Mouse (Mus musculus) layer of hippocampus, adult 8-10 months (tissue): Measurements from ENCODE around the gene Gpr31b. TPM values are rescaled to one million over a fixed set of nuclear protein-coding genes. Genes with fewer than 3 reads are reported as not detected.
A peak's percentile ranks its signal among the peaks of the same experiment; 100 is the strongest.
"Not testable (repeated sequence)": the region's sequence is repeated elsewhere in the genome, so short reads cannot be mapped to it uniquely, and the experiment has no call there.

Source experiments
- DNase-seq, 2 experiments: peaks; one replicate each; pipeline ENCODE4 v3.0.0; 2022; ENCODE audit warnings: low spot score in 2 of 2
- total RNA-seq, 4 experiments: library from RNA; stranded (reverse); gene quantifications; 2 replicates each; pipeline ENCODE4 v1.2.4; 2022

Gpr31b gene
- not detected for total RNA-seq

DNA sequence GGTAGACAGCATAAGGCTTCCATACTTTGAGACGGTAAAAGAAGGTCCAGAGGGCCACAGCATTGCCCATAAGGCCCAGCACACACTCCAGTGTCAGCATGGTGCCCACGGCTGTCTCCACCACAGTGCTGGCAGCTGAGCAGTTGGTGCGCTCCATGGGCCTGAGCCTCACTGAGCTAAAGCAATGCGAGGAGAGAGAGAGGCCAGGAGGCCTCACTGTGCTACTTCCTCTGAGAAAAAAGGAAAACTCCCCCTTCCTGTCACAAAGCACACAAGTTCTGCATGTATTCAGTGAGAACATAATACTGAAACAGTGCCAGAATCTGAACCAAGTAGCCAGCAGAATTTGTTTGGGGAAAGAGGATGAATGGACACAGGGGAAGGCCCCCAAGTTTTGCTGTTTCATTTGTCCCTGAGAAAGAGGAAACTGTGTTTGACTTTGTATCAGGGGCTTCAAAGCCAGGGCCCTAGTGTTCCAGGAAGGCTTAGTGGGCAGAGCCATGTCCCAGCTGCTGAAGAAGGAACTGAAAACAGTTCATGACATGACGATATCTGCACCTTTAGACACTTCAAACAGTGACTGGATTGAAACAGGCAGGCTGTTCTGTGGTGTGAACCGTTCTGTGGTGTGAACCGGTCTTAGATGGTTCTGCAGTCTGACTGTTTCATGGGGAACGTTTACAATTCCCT is at the start of gene Gpr31b:
Gene Gpr31b (minus strand): TSS at position 173 of the 690 bp plus-strand sequence.
- DNase-seq: not testable (repeated sequence)

DNA sequence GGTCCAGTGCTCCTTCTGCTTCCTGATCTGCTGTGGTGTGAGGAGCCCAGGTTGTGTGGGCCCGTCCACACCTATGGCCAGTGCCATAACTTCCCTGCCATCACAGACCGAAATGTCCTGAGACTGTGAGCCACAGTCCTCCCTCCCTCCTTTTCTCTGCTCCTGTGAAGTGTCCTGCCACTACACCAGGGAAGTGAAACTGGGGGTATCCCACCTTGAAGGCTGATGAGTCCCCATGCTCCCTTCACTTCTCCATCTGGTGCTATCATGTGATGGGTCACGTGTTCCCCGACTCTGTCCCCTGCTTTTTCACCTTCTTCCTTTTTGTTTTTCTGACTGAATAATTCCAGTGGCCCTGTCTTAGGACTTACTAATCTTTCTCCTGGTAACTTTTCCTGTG is 40.9 kb upstream of the Gpr31b start:
- DNase-seq: not testable (repeated sequence)

DNA sequence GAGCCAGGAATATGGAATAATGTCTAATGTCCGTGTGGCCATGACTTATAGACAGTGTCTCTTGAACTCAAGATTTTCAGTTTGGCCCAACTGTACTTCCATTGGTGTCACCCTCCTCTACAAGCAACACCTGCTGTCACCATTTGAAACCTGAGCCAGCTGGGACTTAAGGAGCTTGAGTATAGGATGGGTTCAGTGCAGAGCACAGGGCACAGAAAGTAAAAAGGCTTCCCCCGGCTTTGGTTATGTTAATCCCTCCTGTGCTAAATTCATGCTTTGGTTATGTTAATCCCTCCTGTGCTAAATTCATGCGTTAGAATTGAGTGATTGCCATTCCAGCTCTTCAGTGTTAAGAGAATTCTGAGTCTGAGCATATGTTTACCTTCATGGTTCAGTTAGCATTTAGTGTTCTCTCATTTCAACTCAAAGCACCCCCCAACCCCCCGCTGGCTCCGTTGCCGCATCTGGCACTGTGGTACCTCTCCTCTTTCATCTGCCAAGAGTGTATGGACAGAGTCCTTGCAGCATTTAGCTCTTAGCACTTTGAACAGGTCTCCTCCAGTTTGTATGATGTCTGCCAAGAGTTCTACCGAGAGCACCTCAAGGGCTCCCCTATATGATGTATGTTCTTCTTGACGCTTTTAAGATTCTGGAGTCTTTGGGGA is 40.1 kb upstream of the Gpr31b start:
- not testable (repeated sequence) for DNase-seq

DNA sequence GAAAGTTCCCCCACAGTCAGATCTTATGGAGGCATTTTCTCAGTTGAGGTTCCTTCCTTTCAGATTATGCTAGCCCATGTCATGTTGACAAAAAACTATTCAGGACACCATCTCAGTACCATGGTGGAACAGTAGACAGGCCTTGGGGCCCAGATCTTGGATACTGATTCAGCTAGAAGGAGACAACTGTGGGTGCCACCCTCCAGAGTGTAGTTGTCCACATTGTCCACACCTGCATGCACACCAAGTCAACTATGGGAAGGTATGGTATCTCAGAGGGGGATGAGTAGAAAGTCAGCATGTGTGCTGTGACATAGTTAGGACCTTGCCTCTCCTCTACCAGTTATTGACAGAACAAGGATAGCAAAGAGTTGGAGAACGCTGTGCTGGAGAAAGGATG is 39.4 kb upstream of the Gpr31b start:
- not testable (repeated sequence) for DNase-seq

DNA sequence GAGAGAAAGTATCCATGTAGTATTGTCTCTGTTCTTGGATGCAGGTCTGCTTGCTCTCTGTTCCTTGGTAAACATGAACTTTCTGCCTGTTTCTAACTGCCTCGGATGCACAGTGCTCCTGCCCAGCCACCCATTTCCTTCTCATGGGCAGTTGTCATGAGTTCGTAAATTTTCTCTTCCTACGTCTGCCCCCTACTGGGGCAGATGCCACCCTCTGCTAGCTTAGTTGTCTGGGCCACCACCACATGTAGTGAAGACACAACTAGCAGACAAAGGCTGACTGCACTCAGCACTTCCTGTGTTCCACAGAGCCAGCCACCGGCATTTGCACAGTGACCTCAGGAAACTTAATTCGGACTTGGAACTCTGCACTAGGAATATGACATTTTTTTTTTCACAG is 17.1 kb upstream of the Gpr31b start:
- not testable (repeated sequence) for DNase-seq

DNA sequence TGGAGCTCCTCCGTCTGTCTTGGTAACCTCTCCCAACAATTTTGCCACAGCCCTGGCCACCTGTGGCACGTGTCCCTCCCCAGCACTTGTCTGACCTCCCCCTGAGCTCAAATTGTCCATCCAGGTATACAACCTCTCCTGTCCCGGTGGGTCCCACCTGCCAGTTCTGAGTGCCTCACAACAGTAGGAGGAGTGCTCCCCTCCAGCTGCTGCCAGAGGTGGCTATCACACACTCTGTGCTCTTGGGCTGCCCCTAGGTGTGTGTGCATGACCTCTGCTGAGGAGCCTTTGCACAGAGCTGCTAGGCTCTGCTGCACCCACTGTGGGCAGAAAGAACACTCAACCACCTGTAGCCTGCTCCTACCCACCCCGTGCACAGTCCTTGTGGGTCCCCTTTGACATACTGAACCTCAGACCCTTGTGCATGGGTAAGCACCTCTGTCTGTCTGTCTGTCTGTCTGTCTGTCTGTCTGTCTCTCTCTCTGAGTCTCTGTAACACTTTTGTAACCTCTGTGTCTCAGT is 15.8 kb upstream of the Gpr31b start:
- not testable (repeated sequence) for DNase-seq

DNA sequence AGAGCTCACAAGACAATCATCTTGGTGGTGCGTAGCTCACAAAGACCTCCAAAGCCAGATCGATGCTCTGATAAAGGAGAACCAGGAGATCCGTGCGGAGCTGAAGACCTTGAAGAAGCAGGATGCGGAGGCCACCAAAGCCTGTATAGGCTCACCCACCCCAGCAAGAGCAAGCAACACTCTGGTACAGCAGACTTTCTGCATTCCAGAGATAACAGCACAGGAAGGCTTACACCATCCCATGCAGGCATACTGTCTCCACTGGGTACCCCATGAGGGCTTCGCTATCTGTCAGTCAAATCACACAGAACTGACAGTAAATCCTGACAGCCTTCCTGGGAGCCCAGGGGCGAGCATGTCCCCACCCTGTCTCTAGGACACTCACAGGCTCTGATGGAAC is 10.8 kb upstream of the Gpr31b start:
- not testable (repeated sequence) for DNase-seq

DNA sequence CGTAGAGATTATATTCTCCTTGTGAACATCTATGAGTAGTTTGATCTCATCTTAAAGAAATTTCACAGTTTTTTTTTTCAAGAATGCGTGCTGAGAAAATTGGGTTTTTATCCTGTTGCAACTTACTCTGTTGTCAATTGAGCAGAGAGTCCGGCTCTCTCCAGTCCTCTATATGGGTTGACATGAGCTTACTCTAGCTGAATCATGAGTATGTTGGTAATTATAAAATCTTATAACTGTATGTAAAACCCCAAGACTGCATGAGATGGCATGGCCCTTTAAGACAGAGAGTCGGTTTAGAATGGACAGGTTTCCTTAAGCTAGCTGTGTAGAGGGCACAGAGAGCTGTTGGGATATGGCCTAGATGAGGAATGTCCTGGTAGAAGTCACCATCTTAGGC is 8.7 kb upstream of the Gpr31b start, which contains the start of gene Tcp10b:
Gene Tcp10b (plus strand): TSS at position 301 of the 400 bp plus-strand sequence.
- DNase-seq: not testable (repeated sequence)

DNA sequence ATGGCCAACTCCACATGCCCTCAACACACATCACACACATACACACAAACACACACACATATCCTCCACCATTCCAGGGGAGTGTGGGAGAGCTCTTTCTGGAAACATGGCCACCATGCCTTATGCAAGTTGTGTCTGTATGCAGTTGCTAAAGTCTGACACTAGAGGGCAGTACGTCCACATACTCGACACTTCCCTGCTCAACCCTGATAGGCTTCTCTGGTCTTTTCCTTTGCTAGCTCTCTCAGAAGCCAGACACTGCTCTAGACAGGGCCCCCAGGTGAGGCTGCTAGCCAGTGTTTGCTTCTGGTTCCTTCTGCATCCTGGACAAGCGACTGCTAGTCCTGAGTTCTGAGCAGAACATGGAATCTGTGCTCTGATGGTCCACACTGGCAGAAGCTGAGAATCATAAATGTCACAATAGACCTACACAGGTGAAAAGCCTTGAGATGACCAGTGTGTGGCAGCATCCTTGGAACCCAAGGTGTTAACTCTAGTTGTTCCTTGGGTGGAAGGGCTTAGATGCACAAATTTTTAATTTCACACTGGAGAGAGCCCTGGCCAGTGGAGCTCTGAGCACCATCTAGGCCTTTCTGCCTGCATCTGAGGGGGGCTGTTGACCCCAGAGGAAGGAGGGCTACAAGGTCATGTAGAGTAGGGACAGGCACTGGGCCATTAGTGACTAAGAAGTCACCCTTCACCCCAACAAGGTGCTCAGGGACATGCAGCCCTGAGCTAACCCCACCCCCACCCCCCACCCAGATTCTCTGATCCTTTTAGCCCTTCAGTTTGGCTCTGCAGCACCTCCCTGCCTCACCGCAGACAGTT is 8.0 kb downstream of the Gpr31b start:
- DNase-seq: peak; percentile 62 to 64

DNA sequence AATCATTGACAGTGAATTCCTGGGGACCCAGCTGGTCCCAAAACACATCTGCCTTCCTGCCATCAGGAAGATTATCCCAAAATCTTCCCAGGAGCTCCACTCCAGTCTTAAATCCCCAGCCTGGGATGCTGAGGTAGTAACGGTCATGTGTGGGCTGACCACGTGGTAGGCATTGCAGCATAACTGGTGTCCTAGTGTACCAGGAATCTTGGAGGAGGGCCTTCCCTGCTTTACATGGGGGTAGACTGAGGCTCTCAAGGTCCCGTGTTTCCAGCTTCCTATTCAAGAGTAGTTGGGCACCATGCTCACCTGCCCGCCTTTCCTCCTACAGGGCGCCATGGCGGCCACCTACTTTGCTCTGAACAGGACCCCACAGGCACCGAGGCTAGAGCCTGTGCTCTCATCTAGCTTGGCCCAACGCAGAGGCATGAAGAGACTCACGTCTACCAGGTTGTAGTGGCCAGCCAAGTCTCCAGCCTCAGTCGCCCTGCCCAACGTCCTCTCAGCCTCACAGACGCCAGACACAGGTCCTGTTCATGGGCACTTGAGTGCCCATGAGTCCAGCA is 15.4 kb downstream of the Gpr31b start:
- DNase-seq: not testable (repeated sequence)

DNA sequence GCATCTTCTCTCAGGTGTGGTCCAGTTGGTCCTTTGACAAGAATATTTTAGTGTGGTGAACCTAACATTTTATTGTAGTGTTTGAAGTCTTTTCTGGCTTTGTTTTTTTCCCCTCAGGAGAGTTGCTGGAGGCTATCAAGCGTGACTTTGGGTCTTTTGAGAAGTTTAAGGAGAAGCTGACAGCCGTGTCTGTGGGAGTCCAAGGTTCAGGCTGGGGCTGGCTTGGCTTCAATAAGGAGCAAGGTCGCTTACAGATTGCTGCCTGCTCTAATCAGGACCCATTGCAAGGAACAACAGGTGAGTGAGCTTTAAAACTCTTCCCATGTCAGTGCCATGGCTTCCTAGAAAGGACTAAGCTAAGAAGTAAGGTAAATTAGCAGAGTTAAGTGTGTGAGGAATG is 38.8 kb downstream of the Gpr31b start:
- no peak for DNase-seq

DNA sequence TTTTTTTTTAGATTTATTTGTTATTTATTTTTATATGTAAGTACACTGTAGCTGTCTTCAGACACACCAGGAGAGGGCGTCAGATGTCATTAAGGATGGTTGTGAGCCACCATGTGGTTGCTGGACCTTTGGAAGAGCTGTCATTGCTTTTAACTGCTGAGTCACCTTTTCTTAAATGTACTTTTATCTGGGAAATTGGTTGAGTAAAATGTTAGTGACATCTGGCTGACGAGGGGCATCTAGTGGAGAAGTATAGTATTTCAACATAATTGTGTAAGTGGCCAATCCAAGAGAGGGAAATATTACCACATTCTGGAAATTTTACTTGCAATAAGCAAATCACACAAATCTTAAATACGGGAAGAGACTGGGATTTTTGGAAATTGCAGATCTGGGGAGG is 42.2 kb downstream of the Gpr31b start:
- DNase-seq: peak in 1 of 2 experiments; percentile 23

DNA sequence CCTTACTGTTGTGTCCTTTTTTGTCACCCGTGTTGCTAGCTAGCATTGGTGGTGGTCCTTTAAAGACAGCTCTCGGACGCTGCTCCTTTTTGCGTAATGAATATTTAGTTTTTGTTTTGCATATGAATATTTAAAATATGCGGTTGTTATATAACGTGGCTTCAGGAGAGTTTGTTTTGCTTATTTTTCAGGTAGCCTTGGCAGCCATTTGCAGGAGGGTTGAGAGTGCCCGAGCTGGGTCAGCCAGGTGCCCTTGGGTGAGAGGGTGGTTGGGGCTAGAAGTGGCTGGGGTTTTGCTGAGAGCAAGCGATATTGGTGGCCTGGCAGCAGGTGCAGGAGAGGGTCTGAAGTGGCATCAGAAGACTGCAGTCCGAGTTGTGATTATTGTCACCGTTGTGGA is 43.6 kb downstream of the Gpr31b start:
- peak in 1 of 2 experiments; percentile 18 for DNase-seq

DNA sequence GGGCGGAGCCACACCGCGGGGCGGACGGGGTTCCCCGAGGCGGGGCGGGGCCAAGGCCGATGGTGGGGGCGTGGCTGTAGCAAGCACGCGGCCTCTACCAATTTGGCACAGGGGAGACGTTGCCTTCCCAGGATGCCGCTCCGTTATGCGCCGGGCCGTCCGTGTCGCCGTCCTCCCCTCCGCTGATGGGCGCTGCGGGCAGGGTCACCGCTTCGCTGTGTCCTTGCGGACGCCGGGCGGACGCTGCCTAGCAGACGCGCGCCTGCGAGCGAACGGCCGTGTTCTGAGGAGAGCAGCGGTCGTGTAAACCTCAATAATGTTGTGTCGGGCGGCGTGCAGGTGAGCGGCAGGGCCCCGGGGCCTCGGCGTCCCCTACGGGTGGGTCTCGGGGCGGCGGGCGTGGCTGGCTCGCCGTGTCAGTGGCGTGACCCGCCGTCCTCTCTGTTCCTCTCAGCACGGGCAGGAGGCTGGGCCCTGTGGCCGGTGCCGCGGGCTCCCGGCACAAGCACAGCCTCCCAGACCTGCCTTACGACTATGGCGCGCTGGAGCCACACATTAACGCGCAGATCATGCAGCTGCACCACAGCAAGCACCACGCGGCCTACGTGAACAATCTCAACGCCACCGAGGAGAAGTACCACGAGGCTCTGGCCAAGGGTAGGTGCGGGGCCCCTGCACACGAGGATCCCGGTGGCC is 44.2 kb downstream of the Gpr31b start:
- DNase-seq: peak; percentile 96 to 97

DNA sequence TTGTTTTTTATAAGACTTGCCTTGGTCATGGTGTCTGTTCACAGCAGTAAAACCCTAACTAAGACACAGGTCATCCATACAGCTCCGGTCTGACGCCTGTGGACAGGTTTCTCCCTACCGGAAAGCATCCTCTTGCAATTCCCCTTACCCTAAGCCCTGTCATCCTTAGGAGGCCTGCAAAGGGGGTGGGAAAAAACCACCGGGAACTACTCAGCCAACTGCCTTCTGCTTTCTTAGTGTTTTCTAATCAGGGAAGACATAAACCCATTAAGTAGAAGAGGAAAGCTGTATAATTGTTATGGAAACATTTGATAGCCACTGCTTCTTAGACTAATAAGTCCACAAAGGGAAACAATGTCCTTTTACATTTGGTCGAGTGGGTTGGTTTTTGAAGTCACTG is 45.1 kb downstream of the Gpr31b start:
- DNase-seq: no peak

DNA sequence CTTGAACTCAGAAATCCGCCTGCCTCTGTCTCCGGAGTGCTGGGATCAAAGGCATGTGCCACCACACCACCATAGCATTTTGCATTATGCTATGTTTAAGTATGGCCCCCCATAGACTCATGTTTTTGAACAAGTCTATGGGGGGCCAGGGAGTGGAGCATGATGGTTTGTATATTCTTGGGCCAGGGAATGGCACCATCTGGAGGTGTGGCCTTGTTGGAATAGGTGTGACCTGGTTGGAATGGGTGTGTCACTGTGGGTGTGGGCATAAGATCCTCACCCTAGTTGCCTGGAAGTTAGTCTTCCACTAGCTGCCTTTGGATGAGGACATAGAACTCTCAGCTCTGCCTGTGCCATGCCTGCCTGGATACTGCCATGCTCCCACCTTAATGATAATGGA is 45.5 kb downstream of the Gpr31b start, which contains the start of gene Sod2:
Gene Sod2 (plus strand): TSS at position 301 of the 400 bp plus-strand sequence.
- not testable (repeated sequence) for DNase-seq

DNA sequence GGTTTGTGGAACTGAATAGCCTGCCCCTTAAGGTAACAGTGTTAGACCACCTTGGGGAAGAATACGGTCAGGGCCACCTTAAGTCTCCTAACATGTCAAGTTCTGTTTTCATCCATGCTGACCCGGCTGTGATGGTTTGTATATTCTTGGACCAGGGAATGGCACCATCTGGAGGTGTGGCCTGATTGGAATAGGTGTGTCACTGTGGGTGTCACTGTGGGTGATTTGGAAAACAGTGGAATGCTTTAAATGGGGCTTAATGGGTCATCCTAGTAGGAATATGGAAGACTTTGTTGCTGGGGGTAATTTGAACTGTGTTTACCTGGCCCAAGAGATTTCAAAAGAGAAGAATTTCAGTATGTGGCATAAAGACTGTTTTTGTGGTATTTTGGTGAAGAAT is 47.7 kb downstream of the Gpr31b start:
- not testable (repeated sequence) for DNase-seq

DNA sequence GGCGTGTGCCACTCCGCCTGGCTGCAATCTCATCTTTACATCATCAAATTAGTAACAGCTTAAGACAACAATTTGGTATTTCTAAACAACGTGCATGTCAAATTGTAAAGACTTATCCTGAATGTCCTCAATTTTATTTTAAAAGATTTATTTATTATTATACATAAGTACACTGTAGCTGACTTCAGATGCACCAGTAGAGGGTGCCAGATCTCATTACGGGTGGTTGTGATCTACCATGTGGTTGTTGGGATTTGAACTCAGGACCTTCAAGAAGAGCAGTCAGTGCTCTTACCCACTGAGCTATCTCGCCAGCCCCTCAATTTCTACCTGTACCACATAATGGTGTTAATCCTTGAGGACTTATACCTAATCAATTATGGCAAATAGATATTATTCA is 49.9 kb downstream of the Gpr31b start:
- not testable (repeated sequence) for DNase-seq
